Mouse (Mus musculus) left cerebral cortex, adult 8-10 months (tissue): ENCODE data around the gene Srsf3. TPM values are rescaled to one million over a fixed set of nuclear protein-coding genes. Genes with fewer than 3 reads are reported as not detected.
A peak's percentile ranks its signal among the peaks of the same experiment; 100 is the strongest.

Source experiments
- DNase-seq, 2 experiments: peaks; one replicate each; pipeline ENCODE4 v3.0.0; 2022; ENCODE audit warnings: low spot score in 2 of 2
- total RNA-seq, 4 experiments: library from RNA; stranded (reverse); gene quantifications; 2 replicates each; pipeline ENCODE4 v1.2.4; 2022

Srsf3 gene
- total RNA-seq, 4 experiments from 2014 or later, result 101 to 142 (median 115) TPM

GRCm38 (mm10) chr17:29086916-29087315 lies 54.5 kb downstream of the Srsf3 start:
- peak in 1 of 2 experiments; percentile 2 for DNase-seq

GRCm38 (mm10) chr17:29090776-29091175 lies 58.3 kb downstream of the Srsf3 start, which contains the start of gene Cdkn1a:
Gene Cdkn1a (plus strand): TSS chr17:29090976.
- no peak for DNase-seq

GRCm38 (mm10) chr17:29091348-29091944 lies 59.0 kb downstream of the Srsf3 start:
- DNase-seq, result peak in 1 of 2 experiments; percentile 0

GRCm38 (mm10) chr17:29092497-29092896 lies 60.1 kb downstream of the Srsf3 start:
- DNase-seq, result no peak

Other genes starting within 250 kb of the Srsf3 start
- gene Brpf3, start 231.5 kb upstream of the Srsf3 start, total RNA-seq, result 10 to 100 TPM; 44.2 to 56.6 (median 52.6) TPM
- gene Pnpla1, start 174.2 kb upstream of the Srsf3 start, total RNA-seq, result 1 to 10 TPM in 3 of 4 experiments, under 1 TPM in 1; 0.91 to 1.4 (median 1.1) TPM
- 10 to 100 TPM; 10.5 to 12.1 (median 10.8) TPM for gene 4930539E08Rik, start 117.3 kb upstream of the Srsf3 start, total RNA-seq
- not detected for gene Pxt1, start 88.8 kb upstream of the Srsf3 start, total RNA-seq
- gene Kctd20, start 80.7 kb upstream of the Srsf3 start, total RNA-seq, result 10 to 100 TPM; 57.5 to 72.8 (median 64.2) TPM
- 10 to 100 TPM; 46.7 to 54.7 (median 48.4) TPM for gene Stk38, start 24.6 kb upstream of the Srsf3 start, total RNA-seq
- gene Cdkn1a, start 58.3 kb downstream of the Srsf3 start, total RNA-seq, result 10 to 100 TPM; 18.9 to 27.0 (median 19.5) TPM
- under 1 TPM in 1 of 4 experiments, not detected in 3; 0.14 TPM for gene Rab44, start 81.5 kb downstream of the Srsf3 start, total RNA-seq
- 100 to 1,000 TPM; 167 to 193 (median 174) TPM for gene Cpne5, start 205.5 kb downstream of the Srsf3 start, total RNA-seq
- 10 to 100 TPM; 17.0 to 19.9 (median 19.5) TPM for gene Ppil1, start 231.6 kb downstream of the Srsf3 start, total RNA-seq
- 100 to 1,000 TPM in 3 of 4 experiments, 10 to 100 TPM in 1; 98.1 to 131 (median 114) TPM for gene BC004004, start 236.2 kb downstream of the Srsf3 start, total RNA-seq